Mouse (Mus musculus) liver, adult 2 months (tissue): ENCODE measurements around the gene Cd160. TPM values are rescaled to one million over a fixed set of nuclear protein-coding genes. Genes with fewer than 3 reads are reported as not detected.

Experiments used
- DNase-seq: peaks from one replicate; pipeline ENCODE4 v3.0.0-alpha.2; 2011; ENCODE audit warnings: low read depth, low spot score; ENCODE audit errors: extremely low read depth
- H3K27ac ChIP-seq: fragments of 200-500 bp; replicated peaks from 2 replicates; pipeline ENCODE4 v1.5.1; 2012; ENCODE audit warnings: low read depth, mild to moderate bottlenecking, control low read depth, inconsistent platforms, low read length; ENCODE audit not compliant: insufficient read depth
- H3K27me3 ChIP-seq: fragments of 200-500 bp; 2 replicates; pipeline ENCODE4 v1.6.1; 2012; ENCODE audit warnings: mild to moderate bottlenecking, moderate library complexity, low read length, inconsistent platforms; ENCODE audit not compliant: control insufficient read depth, insufficient read depth
- H3K36me3 ChIP-seq: fragments of 200-500 bp; 2 replicates; pipeline ENCODE4 v1.6.1; 2012; ENCODE audit warnings: low read length, inconsistent platforms; ENCODE audit not compliant: control insufficient read depth, insufficient read depth
- H3K4me1 ChIP-seq: fragments of 200-500 bp; 2 replicates; pipeline ENCODE4 v1.6.1; 2011; ENCODE audit warnings: low read length; ENCODE audit not compliant: control insufficient read depth, insufficient read depth
- H3K4me3 ChIP-seq: fragments of 200-500 bp; 2 replicates; pipeline ENCODE4 v1.5.1; 2011; ENCODE audit warnings: low read depth, mild to moderate bottlenecking, control low read depth, low read length, moderate library complexity; ENCODE audit not compliant: insufficient read depth
- H3K79me2 ChIP-seq: fragments of 200-500 bp; 2 replicates; pipeline ENCODE4 v1.6.1; 2012; ENCODE audit warnings: inconsistent platforms, mild to moderate bottlenecking, low read length, moderate library complexity; ENCODE audit not compliant: control insufficient read depth, insufficient read depth
- H3K9ac ChIP-seq: fragments of 200-500 bp; 2 replicates; pipeline ENCODE4 v1.6.1; 2012; ENCODE audit warnings: low read depth, mild to moderate bottlenecking, control low read depth, inconsistent platforms, low read length
- CTCF ChIP-seq: fragments of 200-500 bp; IDR thresholded peaks from 2 replicates; pipeline ENCODE4 v1.5.1; 2011; ENCODE audit warnings: low read depth, low read length, control low read depth
- POLR2A ChIP-seq: fragments of 200-500 bp; IDR thresholded peaks from 2 replicates; pipeline ENCODE4 v1.6.1; 2011; ENCODE audit warnings: low read length, control low read depth; ENCODE audit not compliant: insufficient read depth; ENCODE audit errors: extremely low read depth
- WGBS: fragments of 180-500 bp; shearing (Covaris S2); methylation state at CpG from one replicate; pipeline ENCODE4 v1.1.7; 2018; 5-methylcytosine and 5-hydroxymethylcytosine counted together
- polyA plus RNA-seq: library from polyadenylated mRNA; depleted of rRNA; stranded (reverse); fragments of >200 nt; gene quantifications from 2 replicates; pipeline ENCODE4 v1.2.3, GENCODE M21; 2012
- total RNA-seq: library from RNA; depleted of rRNA; stranded (reverse); fragments of >200 nt; gene quantifications from 2 replicates; pipeline ENCODE4 v1.2.3, GENCODE M21; 2014

Gene Cd160
- total and polyA plus RNA-seq, 2 experiments: 0.22 to 0.37 TPM

DNA sequence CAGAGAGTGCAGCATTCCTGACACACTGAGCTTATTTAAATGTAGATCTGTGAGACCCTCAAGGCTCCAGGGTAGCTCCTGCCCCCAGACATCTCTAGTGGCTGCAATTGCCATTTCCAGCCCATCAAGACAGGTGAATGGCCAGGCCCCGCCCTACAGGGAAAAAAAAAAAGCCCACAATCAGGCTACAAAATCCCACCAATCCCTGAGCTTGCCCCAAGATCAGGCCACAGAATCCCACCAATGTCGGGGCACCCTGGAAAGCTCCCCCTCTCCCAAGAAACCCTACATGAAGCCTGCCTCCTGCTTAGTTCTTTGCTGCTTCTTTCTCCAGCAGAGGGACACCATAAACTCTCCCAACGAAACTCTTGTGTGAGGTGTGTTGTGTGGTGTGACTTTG lies 21.0 kb downstream of the Cd160 start:
- TF ChIP-seq CTCF: no peak
- Histone ChIP-seq H3K9ac (no peak overlapping the region), H3K27me3 (no peaks in the 10 kb centered on the region), H3K4me3 (no peak overlapping the region), H3K27ac (no peak overlapping the region), H3K36me3 (no peaks in the 10 kb centered on the region), H3K4me1 (no peaks in the 10 kb centered on the region), H3K79me2 (no peaks in the 10 kb centered on the region)
- no peak for DNase-seq
- WGBS: 96% methylated on average over 3 of the region's 3 CpGs

GRCm38 (mm10) chr3:96802214-96802613 lies 26.9 kb downstream of the Cd160 start:
- no peak overlapping the region for H3K27ac ChIP-seq
- WGBS: 8% methylated on average over 1 of the region's 1 CpGs

GRCm38 (mm10) chr3:96800254-96800653 lies 28.9 kb downstream of the Cd160 start:
- Histone ChIP-seq H3K9ac (no peak overlapping the region), H3K79me2 (no peaks in the 10 kb centered on the region), H3K4me3 (no peak overlapping the region), H3K27ac (no peak overlapping the region), H3K4me1 (no peaks in the 10 kb centered on the region), H3K36me3 (peaks cover 5% of the 10 kb centered on the region; the same call in 1 of the 2 replicates), H3K27me3 (no peaks in the 10 kb centered on the region)
- DNase-seq: no peak
- 37% methylated on average over 11 of the region's 11 CpGs for WGBS
- TF ChIP-seq CTCF (no peak), POLR2A (no peak)

More at GRCm38 (mm10) chr3:96802214-96802613, 26.9 kb downstream of the Cd160 start:
- TF ChIP-seq CTCF (no peak), POLR2A (no peak)
- H3K4me1 ChIP-seq: no peaks in the 10 kb centered on the region
- DNase-seq: no peak
- H3K9ac ChIP-seq: no peak overlapping the region
- no peak overlapping the region for H3K4me3 ChIP-seq
- H3K36me3 ChIP-seq: no peaks in the 10 kb centered on the region
- H3K79me2 ChIP-seq: no peaks in the 10 kb centered on the region
- no peaks in the 10 kb centered on the region for H3K27me3 ChIP-seq

DNA sequence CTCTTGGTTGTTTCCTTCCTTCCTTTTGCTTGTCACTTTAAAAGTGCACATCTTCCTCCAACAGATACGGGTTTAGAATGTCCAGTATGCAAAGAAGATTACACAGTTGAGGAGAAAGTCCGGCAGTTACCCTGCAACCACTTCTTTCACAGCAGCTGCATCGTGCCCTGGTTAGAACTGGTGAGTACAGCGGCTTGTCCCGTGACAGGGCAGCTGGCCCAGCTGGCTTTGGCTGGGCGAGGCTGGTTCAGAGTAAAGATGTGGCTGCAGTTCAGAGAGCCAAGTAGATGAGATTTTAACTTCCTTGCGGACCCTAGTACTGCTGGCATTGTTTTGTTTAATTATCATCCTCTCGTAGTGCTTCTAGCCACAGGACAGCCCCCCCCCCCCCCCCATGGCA lies 40.6 kb downstream of the Cd160 start:
- TF ChIP-seq POLR2A (no peak), CTCF (no peak)
- no peak overlapping the region for H3K4me3 ChIP-seq
- peaks cover 50% of the 10 kb centered on the region for H3K36me3 ChIP-seq
- no peak for DNase-seq
- no peak overlapping the region for H3K27ac ChIP-seq
- no peaks in the 10 kb centered on the region for H3K79me2 ChIP-seq
- no peaks in the 10 kb centered on the region for H3K27me3 ChIP-seq
- H3K9ac ChIP-seq: no peak overlapping the region
- no peaks in the 10 kb centered on the region for H3K4me1 ChIP-seq
- 80% methylated on average over 8 of the region's 8 CpGs for WGBS

- 90% methylated on average over 1 of the region's 1 CpGs for WGBS
- Histone ChIP-seq H3K9ac (no peak overlapping the region), H3K4me3 (no peak overlapping the region), H3K4me1 (no peaks in the 10 kb centered on the region), H3K79me2 (no peaks in the 10 kb centered on the region), H3K36me3 (peaks cover 49% of the 10 kb centered on the region), H3K27me3 (no peaks in the 10 kb centered on the region), H3K27ac (no peak overlapping the region)
- peak; percentile 41 for DNase-seq
- TF ChIP-seq POLR2A (no peak), CTCF (no peak)
These were observed 41.4 kb downstream of the Cd160 start for GRCm38 (mm10) chr3:96787784-96788183.

- WGBS: 86% methylated on average over 8 of the region's 8 CpGs
- H3K4me1 ChIP-seq: no peaks in the 10 kb centered on the region
- H3K9ac ChIP-seq: no peak overlapping the region
- no peak overlapping the region for H3K4me3 ChIP-seq
- H3K27ac ChIP-seq: no peak overlapping the region
- peaks cover 22% of the 10 kb centered on the region for H3K36me3 ChIP-seq
- no peak for DNase-seq
- H3K79me2 ChIP-seq: no peaks in the 10 kb centered on the region; the same call in 1 of the 2 replicates
- H3K27me3 ChIP-seq: no peaks in the 10 kb centered on the region
- TF ChIP-seq POLR2A (no peak), CTCF (no peak)
These were observed 46.9 kb downstream of the Cd160 start for GRCm38 (mm10) chr3:96782236-96782635.
